Mouse (Mus musculus): ENCODE results near the gene Trp53tg5.
A peak's percentile ranks its signal among the peaks of the same experiment; 100 is the strongest.

Gene Trp53tg5

GRCm38 (mm10) chr2:164473624-164474023 is at the start of gene Trp53tg5:
Trp53tg5 (minus strand) TSS chr2:164473724.
- DNase-seq (ENCODE audit: low spot score) = no peak

GRCm38 (mm10) chr2:164522280-164522679 is 48.8 kb upstream of the Trp53tg5 start:
- no peak for DNase-seq (ENCODE audit: low spot score)

- DNase-seq (ENCODE audit: low spot score) = no peak
Measured at GRCm38 (mm10) chr2:164521841-164522240, 48.3 kb upstream of the Trp53tg5 start.

GRCm38 (mm10) chr2:164520782-164521181 is 47.3 kb upstream of the Trp53tg5 start:
- peak; percentile 58 for DNase-seq (ENCODE audit: low spot score)

- DNase-seq (ENCODE audit: low spot score) = no peak
Measured at GRCm38 (mm10) chr2:164519171-164519526, 45.6 kb upstream of the Trp53tg5 start.

- no peak for DNase-seq (ENCODE audit: low spot score)
Measured at GRCm38 (mm10) chr2:164518266-164519170, 45.0 kb upstream of the Trp53tg5 start.

- DNase-seq (ENCODE audit: low spot score) = peak; percentile 74
Measured at GRCm38 (mm10) chr2:164517485-164518221, 44.1 kb upstream of the Trp53tg5 start.

- no peak for DNase-seq (ENCODE audit: low spot score)
Measured at GRCm38 (mm10) chr2:164516592-164516991, 43.1 kb upstream of the Trp53tg5 start.

- peak; percentile 48 for DNase-seq (ENCODE audit: low spot score)
Measured at GRCm38 (mm10) chr2:164515897-164516296, 42.4 kb upstream of the Trp53tg5 start.

- DNase-seq (ENCODE audit: low spot score) = no peak
Measured at GRCm38 (mm10) chr2:164514916-164515315, 41.4 kb upstream of the Trp53tg5 start.

- DNase-seq (ENCODE audit: low spot score) = no peak
Measured at GRCm38 (mm10) chr2:164513389-164513788, 39.9 kb upstream of the Trp53tg5 start.

- no peak for DNase-seq (ENCODE audit: low spot score)
Measured at GRCm38 (mm10) chr2:164512121-164512909, 38.8 kb upstream of the Trp53tg5 start.

GRCm38 (mm10) chr2:164510621-164511190 is 37.2 kb upstream of the Trp53tg5 start:
- DNase-seq (ENCODE audit: low spot score) = no peak

- DNase-seq (ENCODE audit: low spot score) = no peak
Measured at GRCm38 (mm10) chr2:164507811-164508210, 34.3 kb upstream of the Trp53tg5 start.

GRCm38 (mm10) chr2:164505619-164506347 is 32.3 kb upstream of the Trp53tg5 start:
- no peak for DNase-seq (ENCODE audit: low spot score)

- no peak for DNase-seq (ENCODE audit: low spot score)
Measured at GRCm38 (mm10) chr2:164504919-164505318, 31.4 kb upstream of the Trp53tg5 start.

GRCm38 (mm10) chr2:164500511-164500910 is 27.0 kb upstream of the Trp53tg5 start:
- no peak for DNase-seq (ENCODE audit: low spot score)

- DNase-seq (ENCODE audit: low spot score) = no peak
Measured at GRCm38 (mm10) chr2:164499317-164499716, 25.8 kb upstream of the Trp53tg5 start.

- no peak for DNase-seq (ENCODE audit: low spot score)
Measured at GRCm38 (mm10) chr2:164497691-164498268, 24.3 kb upstream of the Trp53tg5 start.

- peak; percentile 85 for DNase-seq (ENCODE audit: low spot score)
Measured at GRCm38 (mm10) chr2:164496847-164497690, 23.5 kb upstream of the Trp53tg5 start, which contains the start of gene Pigt. Pigt (plus strand) TSS chr2:164497520.
